Mouse (Mus musculus) ovary, postnatal 36 days (tissue): Measurements from ENCODE around the gene Nectin4.
A peak's percentile ranks its signal among the peaks of the same experiment; 100 is the strongest.

Experiments used
- DNase-seq: peaks from one replicate; pipeline ENCODE4 v3.0.0; 2022; ENCODE audit warnings: low spot score, mixed read lengths

Gene Nectin4

GRCm38 (mm10) chr1:171360253-171360652, 9.6 kb upstream of the Nectin4 start:
- peak; percentile 33 for DNase-seq

GRCm38 (mm10) chr1:171360656-171361055, 9.2 kb upstream of the Nectin4 start, which contains the start of gene Klhdc9:
Gene Klhdc9, minus strand, starts transcription at chr1:171360798.
- DNase-seq, result peak; percentile 85

GRCm38 (mm10) chr1:171361106-171362103, 8.5 kb upstream of the Nectin4 start:
- peak; percentile 45 for DNase-seq

- DNase-seq, result no peak
Observed at GRCm38 (mm10) chr1:171365934-171366333, 4.0 kb upstream of the Nectin4 start.

- no peak for DNase-seq
Observed at GRCm38 (mm10) chr1:171372880-171373279, 3.0 kb downstream of the Nectin4 start.

GRCm38 (mm10) chr1:171373946-171374345, 4.0 kb downstream of the Nectin4 start:
- DNase-seq, result no peak

- DNase-seq, result no peak
Observed at GRCm38 (mm10) chr1:171375646-171376097, 5.8 kb downstream of the Nectin4 start.

GRCm38 (mm10) chr1:171378298-171378697, 8.4 kb downstream of the Nectin4 start:
- no peak for DNase-seq

GRCm38 (mm10) chr1:171379935-171380599, 10.2 kb downstream of the Nectin4 start:
- DNase-seq, result peak; percentile 73

GRCm38 (mm10) chr1:171382096-171382620, 12.3 kb downstream of the Nectin4 start:
- DNase-seq, result no peak

- no peak for DNase-seq
Observed at GRCm38 (mm10) chr1:171384361-171384760, 14.5 kb downstream of the Nectin4 start.

GRCm38 (mm10) chr1:171385171-171385570, 15.3 kb downstream of the Nectin4 start:
- no peak for DNase-seq

- no peak for DNase-seq
Observed at GRCm38 (mm10) chr1:171387099-171387498, 17.2 kb downstream of the Nectin4 start.

- no peak for DNase-seq
Observed at GRCm38 (mm10) chr1:171388376-171389102, 18.6 kb downstream of the Nectin4 start, which contains the start of gene Arhgap30. Gene Arhgap30, plus strand, starts transcription at chr1:171388954.

- no peak for DNase-seq
Observed at GRCm38 (mm10) chr1:171390101-171390500, 20.2 kb downstream of the Nectin4 start.

- DNase-seq, result no peak
Observed at GRCm38 (mm10) chr1:171401821-171402220, 31.9 kb downstream of the Nectin4 start.

- no peak for DNase-seq
Observed at GRCm38 (mm10) chr1:171402991-171403390, 33.1 kb downstream of the Nectin4 start.

- DNase-seq, result no peak
Observed at GRCm38 (mm10) chr1:171407263-171407662, 37.4 kb downstream of the Nectin4 start.

GRCm38 (mm10) chr1:171410231-171410630, 40.3 kb downstream of the Nectin4 start:
- DNase-seq, result no peak

GRCm38 (mm10) chr1:171410947-171411484, 41.1 kb downstream of the Nectin4 start, which contains the start of gene Usf1:
Gene Usf1, plus strand, starts transcription at chr1:171411313.
- peak; percentile 94 for DNase-seq

GRCm38 (mm10) chr1:171411492-171411941, 41.6 kb downstream of the Nectin4 start:
- no peak for DNase-seq
